Mouse (Mus musculus): ENCODE results near the gene Zcwpw1.

DNA sequence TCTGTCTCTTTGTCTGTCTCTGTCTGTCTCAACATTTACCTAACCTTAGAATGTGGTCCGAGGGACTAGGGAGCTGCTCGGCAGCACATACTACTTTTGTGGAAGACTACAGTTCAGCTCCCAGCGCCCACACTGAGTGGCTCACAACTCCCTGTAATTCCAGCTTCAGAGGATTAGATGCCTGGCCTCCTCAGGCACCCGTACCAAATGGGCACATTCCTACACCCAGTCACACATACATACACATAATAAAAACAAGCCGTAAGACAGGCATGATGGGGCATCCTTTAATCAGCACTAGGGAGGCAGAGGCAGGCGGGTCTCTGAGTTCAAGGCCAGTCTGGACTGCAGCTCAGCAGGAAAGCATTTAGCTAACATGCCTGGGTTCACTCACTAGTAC is 44.8 kb upstream of the Zcwpw1 start:
- TF ChIP-seq POLR2A (IDR thresholded peaks at IDR 0.05; ENCODE audit: insufficient read depth, low read length) (no peak), EP300 (IDR thresholded peaks at IDR 0.05; ENCODE audit: insufficient read depth, low read depth, low read length) (no peak), CTCF (IDR thresholded peaks at IDR 0.05; ENCODE audit: low read depth, low read length) (no peak)
